21 mouse cellular contexts compared by ENCODE assay signal in the genomic region with DNA sequence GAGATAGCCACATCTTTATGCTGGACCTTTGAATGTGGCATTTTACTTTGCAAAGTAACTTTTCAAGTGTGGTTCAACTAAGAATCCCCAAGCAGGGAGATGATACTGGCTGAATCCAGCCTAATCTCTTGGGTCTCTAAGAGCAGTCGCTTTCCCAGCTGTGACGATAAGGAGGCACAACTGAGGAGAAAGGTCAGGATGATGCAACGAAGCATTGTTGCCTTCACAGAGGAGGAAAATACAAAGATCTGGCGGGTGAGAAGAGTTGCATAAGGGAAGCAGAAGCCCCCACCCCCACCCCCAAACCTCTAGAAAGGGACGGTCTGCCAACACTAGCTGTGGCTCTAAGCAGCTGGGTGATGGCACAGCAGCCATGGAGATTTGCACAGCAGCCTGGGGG.
"Had no signal": no experiment of that assay in that cellular context is flagged by ENCODE, and none has a peak within 500 bp of the region (broad histone marks: within the 10 kb centered on the region; RNA-seq: fewer than 3 reads in every experiment).

No protein-coding gene starts in this region.

- H3K36me3 ChIP-seq: heart, embryonic 12.5 days; hindbrain, embryonic 13.5 days; hindbrain, embryonic 15.5 days; limb, embryonic 13.5 days; limb, embryonic 15.5 days; liver, embryonic 12.5 days had no signal

- H3K9ac ChIP-seq: heart, embryonic 12.5 days; hindbrain, embryonic 13.5 days; hindbrain, embryonic 15.5 days; limb, embryonic 13.5 days; limb, embryonic 15.5 days; liver, embryonic 12.5 days; liver, embryonic 14.5 days had no signal

- DNase-seq: gastrocnemius, adult 2 months; gastrocnemius, postnatal 10 days; gastrocnemius, postnatal 25 days; heart, adult 2 months; heart, postnatal 10 days; kidney, adult 18-20 months; kidney, adult 8-10 months; kidney, postnatal 10 days; kidney, postnatal 25 days; kidney, postnatal 4 days; left cerebral cortex, postnatal 4 days had no signal

- H3K4me2 ChIP-seq: heart, embryonic 12.5 days; hindbrain, embryonic 13.5 days; hindbrain, embryonic 15.5 days; limb, embryonic 13.5 days; limb, embryonic 15.5 days; liver, embryonic 12.5 days had no signal

- H3K4me3 ChIP-seq: gastrocnemius, adult 2 months; heart, adult 2 months; heart, embryonic 12.5 days; hindbrain, embryonic 13.5 days; hindbrain, embryonic 15.5 days; layer of hippocampus, adult 2 months; limb, embryonic 13.5 days; limb, embryonic 15.5 days; liver, embryonic 12.5 days had no signal

- ATAC-seq: hindbrain, postnatal 0 days; intestine, embryonic 16.5 days; liver, embryonic 12.5 days had no signal

- H3K4me1 ChIP-seq: heart, embryonic 12.5 days; hindbrain, embryonic 13.5 days; hindbrain, embryonic 15.5 days; limb, embryonic 13.5 days; limb, embryonic 15.5 days; liver, embryonic 12.5 days had no signal

- H3K27me3 ChIP-seq: heart, embryonic 12.5 days; hindbrain, embryonic 13.5 days; hindbrain, embryonic 15.5 days; limb, embryonic 13.5 days; limb, embryonic 15.5 days; liver, embryonic 12.5 days had no signal

- H3K9me3 ChIP-seq: hindbrain, embryonic 13.5 days; hindbrain, embryonic 15.5 days; limb, embryonic 13.5 days; limb, embryonic 15.5 days; liver, embryonic 12.5 days had no signal

- H3K27ac ChIP-seq: gastrocnemius, adult 2 months; heart, adult 2 months; hindbrain, embryonic 13.5 days; hindbrain, embryonic 15.5 days; hindbrain, postnatal 0 days; layer of hippocampus, adult 2 months; limb, embryonic 13.5 days; limb, embryonic 15.5 days; liver, embryonic 12.5 days; liver, embryonic 14.5 days had no signal
